Mouse (Mus musculus) cerebellum, adult 18-20 months (tissue): Measurements from ENCODE around the gene Zdhhc13.

ENCODE experiments used
- DNase-seq, 2 experiments: peaks; one replicate each; pipeline ENCODE4 v3.0.0; 2021

Zdhhc13 gene

DNA sequence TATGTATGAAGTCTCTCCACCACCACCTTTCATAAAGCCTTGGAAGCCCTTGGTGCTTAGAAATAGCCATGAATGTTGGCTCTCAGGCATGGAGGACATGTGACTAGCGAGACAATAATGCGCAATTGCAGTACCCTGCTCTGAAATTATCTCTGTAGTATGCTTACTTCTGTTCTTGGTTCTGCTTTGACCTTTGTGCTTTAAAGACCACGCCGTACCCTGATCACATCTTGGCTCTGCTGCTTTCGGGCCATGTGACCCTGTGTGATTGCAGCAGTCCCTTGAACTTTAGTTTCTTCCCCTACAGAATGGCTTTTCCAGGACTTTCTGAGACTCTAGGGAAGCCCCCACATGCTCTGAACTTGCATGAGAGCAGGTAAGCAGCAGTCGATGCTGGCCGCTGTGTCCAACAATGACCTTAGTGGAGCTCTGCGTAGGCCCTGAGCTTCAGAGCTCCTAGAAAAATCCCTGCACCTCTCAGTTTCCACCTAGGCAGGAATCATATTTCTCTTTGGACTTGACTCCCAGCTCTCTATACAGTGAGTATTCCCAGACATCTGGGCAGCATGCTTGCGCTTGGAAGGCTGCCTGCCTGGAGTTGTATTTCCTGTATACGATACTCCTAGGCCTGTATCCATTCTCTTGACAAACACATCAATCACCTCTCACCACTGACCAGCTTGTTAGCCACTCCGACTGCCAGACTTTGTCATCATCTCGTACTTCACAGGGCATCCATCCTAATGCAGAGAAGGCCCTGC lies 56.6 kb downstream of the Zdhhc13 start:
- DNase-seq, result no peak

DNA sequence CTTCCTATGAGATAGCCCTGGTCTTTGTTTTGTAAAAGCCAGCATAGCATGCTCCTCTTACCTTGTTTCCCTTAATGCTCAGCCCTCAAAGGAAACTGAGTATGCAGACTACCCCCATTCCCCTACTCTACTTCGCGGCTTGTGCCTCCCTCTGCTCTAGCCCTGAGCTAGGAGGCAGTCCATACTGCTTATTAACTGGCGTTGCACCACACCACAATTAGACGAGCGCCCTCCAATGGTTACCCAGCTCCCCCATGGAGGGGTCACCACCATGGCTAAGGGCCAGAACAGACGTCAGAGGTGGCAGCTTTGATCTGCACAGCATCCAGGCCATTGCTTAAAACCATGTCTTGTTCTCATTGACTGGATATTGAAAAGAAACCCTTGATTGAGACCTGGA lies 58.0 kb downstream of the Zdhhc13 start:
- no peak for DNase-seq

GRCm38 (mm10) chr7:48847820-48848650 lies 59.2 kb downstream of the Zdhhc13 start, which contains the start of gene Csrp3:
Csrp3 (minus strand) TSS chr7:48848033.
- DNase-seq, result no peak

- DNase-seq, result no peak
These were observed 62.8 kb downstream of the Zdhhc13 start for GRCm38 (mm10) chr7:48851529-48852104.

DNA sequence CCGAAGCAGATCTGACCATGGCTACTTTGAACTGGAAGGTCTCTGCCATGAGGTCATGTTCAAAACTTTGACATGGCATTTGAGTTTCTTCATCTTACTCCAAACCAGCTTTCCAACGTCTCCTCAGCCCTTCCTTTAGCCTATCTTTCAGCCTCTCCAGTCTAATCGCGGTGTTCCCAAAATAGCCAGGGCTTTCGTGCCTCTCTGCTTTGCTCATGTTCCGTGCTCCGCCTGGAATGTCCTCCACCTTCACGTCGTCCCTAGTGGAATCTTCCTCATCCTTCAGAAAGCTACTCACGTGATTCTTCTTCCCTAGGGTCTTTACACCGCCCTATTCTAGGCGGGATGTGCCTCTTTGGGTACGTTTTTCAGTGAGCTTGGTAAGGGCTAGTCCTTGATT lies 64.7 kb downstream of the Zdhhc13 start:
- DNase-seq, result no peak

DNA sequence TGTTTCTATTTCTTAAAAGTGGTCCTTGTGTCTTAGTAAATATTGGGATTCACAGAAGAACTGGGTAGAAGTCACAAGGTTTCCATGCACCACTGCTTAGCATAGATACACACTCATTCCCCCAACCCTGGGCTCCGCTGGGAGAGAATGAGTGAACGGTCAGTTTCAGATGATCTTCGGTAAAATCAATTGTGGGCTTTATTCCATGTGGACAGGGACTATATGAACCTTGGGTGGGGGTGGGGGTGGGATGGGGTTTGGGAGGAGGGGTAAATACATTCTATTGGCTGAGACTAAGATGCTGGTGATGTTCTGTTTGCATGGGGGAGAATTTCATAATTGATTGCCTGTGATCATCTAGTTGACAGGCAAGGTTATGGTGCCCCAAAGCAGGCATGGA lies 66.7 kb downstream of the Zdhhc13 start:
- no peak for DNase-seq

- no peak for DNase-seq
These were observed 69.5 kb downstream of the Zdhhc13 start for GRCm38 (mm10) chr7:48858257-48858656.

DNA sequence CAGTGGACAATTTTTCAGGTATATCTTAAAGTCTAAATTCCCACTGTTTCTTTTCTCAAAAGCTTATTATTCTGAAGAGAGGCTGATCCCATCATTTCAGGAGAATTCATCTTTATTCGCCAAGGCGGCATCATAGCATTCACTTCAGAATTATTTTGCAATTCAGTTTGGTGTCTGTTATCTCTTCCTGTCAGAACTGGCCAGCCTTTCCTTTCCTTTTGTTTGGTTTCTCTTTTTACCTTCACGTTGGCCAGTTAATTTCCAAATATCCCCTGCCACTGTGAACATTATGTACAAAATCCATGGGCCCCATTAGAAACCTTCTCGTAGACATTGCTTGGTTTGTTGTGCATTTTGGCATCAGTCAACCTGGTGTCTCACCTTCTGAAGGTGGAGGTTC lies 70.6 kb downstream of the Zdhhc13 start:
- DNase-seq, result no peak

GRCm38 (mm10) chr7:48860948-48861347 lies 72.1 kb downstream of the Zdhhc13 start:
- DNase-seq, result no peak

GRCm38 (mm10) chr7:48861796-48862195 lies 73.0 kb downstream of the Zdhhc13 start:
- no peak for DNase-seq

DNA sequence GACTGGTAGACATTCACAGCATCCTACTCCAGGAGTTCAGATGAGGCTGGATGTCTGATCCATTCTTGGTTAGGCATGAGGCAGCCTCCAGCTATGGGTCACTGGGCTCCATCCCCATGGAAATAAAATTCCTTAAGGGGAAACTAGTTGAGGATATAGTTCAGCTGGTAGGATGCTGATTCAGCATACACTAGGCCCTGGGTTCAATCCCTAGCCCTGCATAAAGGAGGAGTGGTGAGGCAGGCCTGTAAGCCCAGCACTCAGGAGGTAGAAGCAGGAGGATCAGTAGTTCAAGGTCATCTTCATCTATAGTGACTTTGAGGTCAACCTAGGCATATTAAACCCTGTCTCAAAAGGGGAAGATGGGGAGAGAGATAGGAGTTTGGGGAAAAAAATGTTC lies 75.4 kb downstream of the Zdhhc13 start:
- DNase-seq, result no peak

GRCm38 (mm10) chr7:48864671-48865458 lies 76.1 kb downstream of the Zdhhc13 start:
- no peak for DNase-seq

- DNase-seq, result no peak
These were observed 78.8 kb downstream of the Zdhhc13 start for GRCm38 (mm10) chr7:48867576-48867975.

DNA sequence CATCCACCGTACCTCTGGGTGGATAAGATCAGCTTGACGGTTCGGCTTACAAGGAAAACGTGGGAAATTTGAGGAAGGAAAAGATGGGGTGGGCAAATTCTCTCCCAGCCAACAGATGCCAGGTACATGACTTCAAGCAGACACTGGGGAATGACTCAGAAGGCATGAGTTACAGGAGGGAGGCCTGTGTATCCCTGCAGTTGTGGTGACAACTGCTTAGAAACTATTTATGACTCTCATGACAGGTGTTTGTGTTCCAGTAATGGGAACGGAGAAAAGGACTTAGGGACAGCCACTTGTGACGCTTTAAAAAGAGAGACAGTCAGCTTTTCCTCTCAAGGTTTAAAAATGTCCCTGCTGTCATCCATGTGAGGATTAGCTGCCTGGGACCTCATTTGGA lies 81.3 kb downstream of the Zdhhc13 start:
- no peak for DNase-seq

DNA sequence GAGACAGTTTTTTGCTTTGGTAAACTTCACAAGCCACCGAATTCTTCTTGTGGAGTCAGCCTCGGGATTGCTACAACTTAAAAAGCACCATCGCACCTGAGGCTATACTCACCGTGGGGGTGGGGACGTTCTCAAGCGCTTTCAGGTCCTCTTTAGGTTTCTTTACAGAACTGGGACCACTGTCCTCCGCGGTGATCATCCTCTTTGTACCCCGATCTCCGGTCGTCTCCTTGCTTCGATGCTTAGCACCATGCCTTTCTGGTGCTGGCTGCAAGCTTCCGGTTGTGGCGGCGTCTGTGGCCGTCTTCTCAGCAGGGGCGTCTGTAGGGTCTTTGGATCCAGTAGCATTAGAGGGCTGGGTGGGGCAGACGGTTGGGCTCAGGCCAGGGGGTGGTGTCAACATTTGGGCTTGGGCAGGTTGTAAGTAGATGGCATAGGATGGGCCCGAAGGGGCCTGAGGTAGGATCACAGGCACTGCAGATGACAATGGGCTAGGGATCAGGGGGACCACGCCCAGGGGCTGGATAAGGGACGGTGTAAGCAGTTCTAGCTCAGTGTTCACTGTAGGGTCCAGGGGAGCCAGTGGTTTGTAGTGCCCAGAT lies 81.9 kb downstream of the Zdhhc13 start:
- no peak for DNase-seq

- no peak for DNase-seq
These were observed 82.5 kb downstream of the Zdhhc13 start for GRCm38 (mm10) chr7:48871292-48871691.

- no peak for DNase-seq
These were observed 86.3 kb downstream of the Zdhhc13 start for GRCm38 (mm10) chr7:48875096-48875495.

- peak; percentile 56 to 58 for DNase-seq
These were observed 87.7 kb downstream of the Zdhhc13 start for GRCm38 (mm10) chr7:48876526-48876925.
